Mouse (Mus musculus): ENCODE measurements around the gene Pdcd4. TPM values are rescaled to one million over a fixed set of nuclear protein-coding genes. Genes with fewer than 3 reads are reported as not detected.

The Pdcd4 gene
- total RNA-seq, 2 experiments from 2014 or later = 16.4 to 16.5 TPM

GRCm38 (mm10) chr19:53870568-53870967 is 21.5 kb upstream of the Pdcd4 start:
- no peak for DNase-seq (ENCODE audit: low spot score)

- no peak for DNase-seq (ENCODE audit: low spot score)
Observed at GRCm38 (mm10) chr19:53871502-53871901, 20.5 kb upstream of the Pdcd4 start.

- DNase-seq (ENCODE audit: low spot score) = no peak
Observed at GRCm38 (mm10) chr19:53872994-53873713, 18.9 kb upstream of the Pdcd4 start.

GRCm38 (mm10) chr19:53875246-53875645 is 16.8 kb upstream of the Pdcd4 start:
- DNase-seq (ENCODE audit: low spot score) = no peak

- DNase-seq (ENCODE audit: low spot score) = no peak
Observed at GRCm38 (mm10) chr19:53877779-53878178, 14.3 kb upstream of the Pdcd4 start.

GRCm38 (mm10) chr19:53880460-53880859 is 11.6 kb upstream of the Pdcd4 start:
- DNase-seq (ENCODE audit: low spot score) = no peak

- no peak for DNase-seq (ENCODE audit: low spot score)
Observed at GRCm38 (mm10) chr19:53881786-53882185, 10.2 kb upstream of the Pdcd4 start.

- no peak for DNase-seq (ENCODE audit: low spot score)
Observed at GRCm38 (mm10) chr19:53885450-53885849, 6.6 kb upstream of the Pdcd4 start.

- DNase-seq (ENCODE audit: low spot score) = no peak
Observed at GRCm38 (mm10) chr19:53886576-53887370, 5.3 kb upstream of the Pdcd4 start.

GRCm38 (mm10) chr19:53887822-53888221 is 4.2 kb upstream of the Pdcd4 start:
- DNase-seq (ENCODE audit: low spot score) = no peak

- DNase-seq (ENCODE audit: low spot score) = no peak
Observed at GRCm38 (mm10) chr19:53888331-53888730, 3.7 kb upstream of the Pdcd4 start.

GRCm38 (mm10) chr19:53889555-53889954 is 2.5 kb upstream of the Pdcd4 start:
- no peak for DNase-seq (ENCODE audit: low spot score)

- no peak for DNase-seq (ENCODE audit: low spot score)
Observed at GRCm38 (mm10) chr19:53890274-53890673, 1.8 kb upstream of the Pdcd4 start.

GRCm38 (mm10) chr19:53890781-53891251 is 1.2 kb upstream of the Pdcd4 start:
- DNase-seq (ENCODE audit: low spot score) = no peak

- DNase-seq (ENCODE audit: low spot score) = no peak
Observed at GRCm38 (mm10) chr19:53891569-53891968, 462 bp upstream of the Pdcd4 start.

GRCm38 (mm10) chr19:53892838-53893359 is 868 bp downstream of the Pdcd4 start:
- DNase-seq (ENCODE audit: low spot score) = no peak

- peak; percentile 49 for DNase-seq (ENCODE audit: low spot score)
Observed at GRCm38 (mm10) chr19:53893711-53894171, 1.7 kb downstream of the Pdcd4 start.

GRCm38 (mm10) chr19:53894538-53895121 is 2.6 kb downstream of the Pdcd4 start:
- peak; percentile 46 for DNase-seq (ENCODE audit: low spot score)

GRCm38 (mm10) chr19:53898046-53898445 is 6.0 kb downstream of the Pdcd4 start:
- peak; percentile 17 for DNase-seq (ENCODE audit: low spot score)

- DNase-seq (ENCODE audit: low spot score) = no peak
Observed at GRCm38 (mm10) chr19:53898498-53898897, 6.5 kb downstream of the Pdcd4 start.

GRCm38 (mm10) chr19:53898970-53899900 is 7.2 kb downstream of the Pdcd4 start:
- no peak for DNase-seq (ENCODE audit: low spot score)

Data from gastrocnemius, adult 18-20 months (tissue).